Mouse (Mus musculus) MEL (cell line): ENCODE results near the gene AW822073. TPM values are rescaled to one million over a fixed set of nuclear protein-coding genes. Genes with fewer than 3 reads are reported as not detected.

Experiments used
- DNase-seq: peaks from one replicate; pipeline ENCODE4 v3.0.0; 2011; ENCODE audit warnings: low read depth, low spot score
- H3K27ac ChIP-seq: 2 replicates; pipeline ENCODE4 v1.5.1; 2012; ENCODE audit warnings: low read depth, mild to moderate bottlenecking, control low read depth, low read length, moderate library complexity; ENCODE audit not compliant: control insufficient read depth
- H3K27me3 ChIP-seq, 2 experiments: fragments of 150-350 bp in 1 of 2; sonication (generic) in 1 of 2; 2 replicates each; pipeline ENCODE4 v1.6.1; 2012; ENCODE audit warnings: low read length in 2 of 2, mild to moderate bottlenecking in 2 of 2, improper control_type of control experiment in 1 of 2, moderate library complexity in 1 of 2; ENCODE audit not compliant: insufficient read depth in 2 of 2, control insufficient read depth in 1 of 2
- H3K36me3 ChIP-seq, 2 experiments: 2 replicates each; pipeline ENCODE4 v1.6.1; 2012 to 2014; ENCODE audit warnings: low read length in 2 of 2, improper control_type of control experiment in 1 of 2, inconsistent platforms in 1 of 2, mild to moderate bottlenecking in 1 of 2; ENCODE audit not compliant: insufficient read depth in 2 of 2, control insufficient read depth in 1 of 2
- H3K4me1 ChIP-seq, 2 experiments: fragments of 150-350 bp in 1 of 2; sonication (generic) in 1 of 2; 2 replicates each; pipeline ENCODE4 v1.6.1; 2012; ENCODE audit warnings: low read length in 2 of 2, improper control_type of control experiment in 1 of 2, mild to moderate bottlenecking in 1 of 2; ENCODE audit not compliant: insufficient read depth in 2 of 2, control insufficient read depth in 1 of 2
- H3K4me3 ChIP-seq, 2 experiments: fragments of 150-350 bp in 1 of 2; sonication (generic) in 1 of 2; 2 replicates each; pipeline ENCODE4 v1.5.1; 2012; ENCODE audit warnings: low read depth in 2 of 2, low read length in 2 of 2, mild to moderate bottlenecking in 2 of 2, moderate library complexity in 2 of 2, control low read depth in 1 of 2, improper control_type of control experiment in 1 of 2; ENCODE audit not compliant: control insufficient read depth in 1 of 2, insufficient read depth in 1 of 2
- H3K79me2 ChIP-seq: 2 replicates; pipeline ENCODE4 v1.6.1; 2012; ENCODE audit warnings: mild to moderate bottlenecking, low read length, moderate library complexity; ENCODE audit not compliant: control insufficient read depth, poor library complexity, insufficient read depth
- H3K9ac ChIP-seq: 2 replicates; pipeline ENCODE4 v1.6.1; 2012; ENCODE audit warnings: low read depth, mild to moderate bottlenecking, control low read depth, low read length, moderate library complexity; ENCODE audit not compliant: control insufficient read depth, poor library complexity, severe bottlenecking
- H3K9me3 ChIP-seq: fragments of 150-350 bp; sonication (generic); replicated peaks from 2 replicates; pipeline ENCODE4 v1.6.1; 2012; ENCODE audit warnings: mild to moderate bottlenecking, low read length, improper control_type of control experiment, moderate library complexity; ENCODE audit not compliant: insufficient read depth
- CHD1 ChIP-seq: IDR thresholded peaks from 2 replicates; pipeline ENCODE4 v1.6.1; 2012; ENCODE audit warnings: low read depth, mild to moderate bottlenecking, inconsistent platforms, low read length, improper control_type of control experiment
- CHD2 ChIP-seq: IDR thresholded peaks from 2 replicates; pipeline ENCODE4 v1.6.1; 2011; ENCODE audit warnings: low read length, improper control_type of control experiment
- CTCF ChIP-seq, 3 experiments: IDR thresholded peaks in 2 of 3; conservative IDR thresholded peaks in 1 of 3; 2 replicates each; pipeline ENCODE4 v1.5.1; 2011 to 2012; ENCODE audit warnings: low read length in 3 of 3, low read depth in 2 of 3, mild to moderate bottlenecking in 2 of 3, improper control_type of control experiment in 1 of 3, inconsistent platforms in 1 of 3, mixed read lengths in 1 of 3, moderate library complexity in 1 of 3; ENCODE audit not compliant: control insufficient read depth in 1 of 3, insufficient read depth in 1 of 3, poor library complexity in 1 of 3, severe bottlenecking in 1 of 3
- ELF1 ChIP-seq: IDR thresholded peaks from 2 replicates; pipeline ENCODE4 v1.6.1; 2014; ENCODE audit warnings: low read depth, mild to moderate bottlenecking, inconsistent platforms, low read length, improper control_type of control experiment, moderate library complexity
- GABPA ChIP-seq: IDR thresholded peaks from 2 replicates; pipeline ENCODE4 v1.6.1; 2012; ENCODE audit warnings: low read depth, mild to moderate bottlenecking, inconsistent platforms, low read length, improper control_type of control experiment, moderate library complexity
- GATA1 ChIP-seq: IDR thresholded peaks from 2 replicates; pipeline ENCODE4 v1.6.1; 2011; ENCODE audit warnings: low read depth, low read length, improper control_type of control experiment
- HCFC1 ChIP-seq: IDR thresholded peaks from 2 replicates; pipeline ENCODE4 v1.6.1; 2012; ENCODE audit warnings: low read depth, mild to moderate bottlenecking, inconsistent platforms, low read length, improper control_type of control experiment, moderate library complexity
- MAX ChIP-seq: IDR thresholded peaks from 2 replicates; pipeline ENCODE4 v1.6.1; 2011; ENCODE audit warnings: low read length, improper control_type of control experiment
- MAZ ChIP-seq: IDR thresholded peaks from 2 replicates; pipeline ENCODE4 v1.6.1; 2012; ENCODE audit warnings: low read depth, mild to moderate bottlenecking, inconsistent platforms, low read length, improper control_type of control experiment
- MYC ChIP-seq: IDR thresholded peaks from 2 replicates; pipeline ENCODE4 v1.6.1; 2011; ENCODE audit warnings: low read depth, mild to moderate bottlenecking, low read length, improper control_type of control experiment, moderate library complexity
- POLR2A ChIP-seq, 2 experiments: IDR thresholded peaks; 2 replicates each; pipeline ENCODE4 v1.6.1; 2011 to 2012; ENCODE audit warnings: low read length in 2 of 2, mild to moderate bottlenecking in 2 of 2, control low read depth in 1 of 2, improper control_type of control experiment in 1 of 2, low read depth in 1 of 2, moderate library complexity in 1 of 2; ENCODE audit not compliant: control insufficient read depth in 1 of 2, insufficient read depth in 1 of 2, poor library complexity in 1 of 2
- POLR2AphosphoS2 ChIP-seq: IDR thresholded peaks from 2 replicates; pipeline ENCODE4 v1.6.1; 2011; ENCODE audit warnings: low read length, improper control_type of control experiment
- POLR2AphosphoS5 ChIP-seq: IDR thresholded peaks from 2 replicates; pipeline ENCODE4 v1.6.1; 2012; ENCODE audit warnings: low read depth, borderline replicate concordance, mild to moderate bottlenecking, inconsistent platforms, low read length, moderate library complexity, mixed read lengths
- RAD21 ChIP-seq: IDR thresholded peaks from 2 replicates; pipeline ENCODE4 v1.6.1; 2011; ENCODE audit warnings: mild to moderate bottlenecking, low read depth, low read length, improper control_type of control experiment
- SIN3A ChIP-seq: IDR thresholded peaks from 2 replicates; pipeline ENCODE4 v1.6.1; 2012; ENCODE audit warnings: low read length, improper control_type of control experiment, inconsistent platforms
- TBP ChIP-seq: IDR thresholded peaks from 2 replicates; pipeline ENCODE4 v1.8.0; 2011; ENCODE audit warnings: low read depth, low read length, improper control_type of control experiment
- TCF12 ChIP-seq: IDR thresholded peaks from 2 replicates; pipeline ENCODE4 v1.6.1; 2014; ENCODE audit warnings: low read depth, mild to moderate bottlenecking, inconsistent platforms, low read length, improper control_type of control experiment, moderate library complexity
- UBTF ChIP-seq: IDR thresholded peaks from 2 replicates; pipeline ENCODE4 v1.6.1; 2012; ENCODE audit warnings: low read depth, mild to moderate bottlenecking, inconsistent platforms, low read length, improper control_type of control experiment, moderate library complexity, borderline replicate concordance; ENCODE audit not compliant: insufficient read depth
- ZC3H11A ChIP-seq: IDR thresholded peaks from 2 replicates; pipeline ENCODE4 v1.6.1; 2012; ENCODE audit warnings: low read depth, mild to moderate bottlenecking, inconsistent platforms, low read length, improper control_type of control experiment
- ZMIZ1 ChIP-seq: IDR thresholded peaks from 2 replicates; pipeline ENCODE4 v1.6.1; 2012; ENCODE audit warnings: low read depth, mild to moderate bottlenecking, inconsistent platforms, low read length, improper control_type of control experiment, moderate library complexity
- polyA plus RNA-seq, 2 experiments: library from polyadenylated mRNA; stranded (reverse) in 1 of 2; unstranded in 1 of 2; fragments of >175 nt in 1 of 2; fragments of >200 nt in 1 of 2; gene quantifications; 2 replicates each; pipeline versions ENCODE4 v1.2.1 to v1.2.4; 2012; ENCODE audit warnings: low replicate concordance in 2 of 2, low read depth in 1 of 2; ENCODE audit not compliant: insufficient read length in 2 of 2, insufficient read depth in 1 of 2, missing spikeins in 1 of 2
- total RNA-seq: library from RNA; depleted of rRNA; stranded (reverse); fragments of 300-350 nt; gene quantifications from 2 replicates; pipeline ENCODE4 v1.2.3, GENCODE M21; 2012

Gene AW822073
- total and polyA plus RNA-seq, 3 experiments: not detected

- Histone ChIP-seq H3K4me1 (no peaks in the 10 kb centered on the region), H3K27me3 (no peaks in the 10 kb centered on the region)
- no peak for DNase-seq
Measured at GRCm38 (mm10) chr10:58217366-58217765, 7.4 kb downstream of the AW822073 start.

DNA sequence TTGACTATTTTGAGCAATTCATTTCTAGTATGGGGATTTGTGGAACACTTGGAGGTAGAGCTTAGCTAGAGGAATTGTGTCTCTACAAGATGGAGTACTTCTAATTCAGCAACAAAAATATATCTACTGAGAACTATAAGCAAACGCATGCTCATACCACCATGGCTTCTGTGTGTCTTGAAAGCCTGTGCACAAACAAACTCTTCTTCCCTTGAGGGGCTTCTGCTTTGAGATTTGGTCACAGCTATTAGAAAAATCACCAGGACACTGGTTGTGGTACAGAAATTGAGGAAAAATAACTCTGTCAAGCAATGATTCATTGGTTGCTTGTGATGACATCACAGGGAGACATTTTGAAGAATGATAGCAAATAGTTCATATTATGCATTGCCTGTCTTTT, 9.4 kb downstream of the AW822073 start:
- Histone ChIP-seq H3K27me3 (no peaks in the 10 kb centered on the region), H3K9me3 (no peaks in the 10 kb centered on the region), H3K9ac (no peak overlapping the region), H3K79me2 (no peaks in the 10 kb centered on the region), H3K36me3 (no peaks in the 10 kb centered on the region), H3K4me1 (no peaks in the 10 kb centered on the region), H3K4me3 (no peak overlapping the region)
- DNase-seq: no peak
- TF ChIP-seq GATA1 (no peak), GABPA (no peak)
- TF ChIP-seq, all 39 proteins: peak for 0
- no peak overlapping the region for H3K27ac ChIP-seq

More at GRCm38 (mm10) chr10:58217366-58217765, 7.4 kb downstream of the AW822073 start:
- TF ChIP-seq TBP (no peak), MAX (no peak), ZC3H11A (no peak), CHD2 (no peak), RAD21 (no peak), SIN3A (no peak), ELF1 (no peak), MAZ (no peak)
- no peak overlapping the region for H3K4me3 ChIP-seq
- no peak overlapping the region for H3K27ac ChIP-seq
- H3K36me3 ChIP-seq: no peaks in the 10 kb centered on the region
- no peaks in the 10 kb centered on the region for H3K79me2 ChIP-seq
- H3K9ac ChIP-seq: no peak overlapping the region
- no peaks in the 10 kb centered on the region for H3K9me3 ChIP-seq

GRCm38 (mm10) chr10:58214934-58215333, 9.8 kb downstream of the AW822073 start:
- H3K79me2 ChIP-seq: no peaks in the 10 kb centered on the region
- no peak overlapping the region for H3K27ac ChIP-seq
- H3K36me3 ChIP-seq: no peaks in the 10 kb centered on the region
- no peak for DNase-seq
- no peaks in the 10 kb centered on the region for H3K27me3 ChIP-seq
- no peak overlapping the region for H3K4me3 ChIP-seq
- no peak overlapping the region for H3K9ac ChIP-seq
- H3K4me1 ChIP-seq: no peaks in the 10 kb centered on the region
- no peaks in the 10 kb centered on the region for H3K9me3 ChIP-seq
- no peak for TF ChIP-seq ELF1

GRCm38 (mm10) chr10:58214497-58214896, 10.2 kb downstream of the AW822073 start:
- Histone ChIP-seq H3K9ac (no peak overlapping the region), H3K4me3 (no peak overlapping the region), H3K9me3 (no peaks in the 10 kb centered on the region), H3K27ac (no peak overlapping the region), H3K27me3 (no peaks in the 10 kb centered on the region), H3K79me2 (no peaks in the 10 kb centered on the region), H3K36me3 (no peaks in the 10 kb centered on the region), H3K4me1 (no peaks in the 10 kb centered on the region)
- no peak for TF ChIP-seq TCF12
- no peak for TF ChIP-seq SIN3A
- TF ChIP-seq ZMIZ1: no peak
- no peak for TF ChIP-seq CTCF (IDR thresholded peaks at IDR 0.05 in 2 of 3, conservative IDR thresholded peaks at IDR 0.05 in 1 of 3; ENCODE audit: control insufficient read depth in 1 of 3, insufficient read depth in 1 of 3, low read depth in 2 of 3, low read length in 3 of 3, poor library complexity in 1 of 3, severe bottlenecking in 1 of 3)
- no peak for TF ChIP-seq POLR2AphosphoS2
- no peak for TF ChIP-seq GATA1
- TF ChIP-seq CHD1: no peak
- TF ChIP-seq UBTF: no peak
- no peak for TF ChIP-seq MYC
- TF ChIP-seq POLR2A (IDR thresholded peaks at IDR 0.05; ENCODE audit: control insufficient read depth in 1 of 2, insufficient read depth in 1 of 2, low read depth in 1 of 2, low read length in 2 of 2, poor library complexity in 1 of 2): no peak
- TF ChIP-seq HCFC1: no peak
- TF ChIP-seq POLR2AphosphoS5: no peak
- no peak for DNase-seq
